Mouse (Mus musculus): ENCODE measurements around the gene Ccdc8.

Gene Ccdc8

GRCm38 (mm10) chr7:17015381-17015780 lies 22.9 kb downstream of the Ccdc8 start:
- DNase-seq, result peak in 1 of 2 experiments; percentile 26

- DNase-seq, result peak; percentile 70 to 83
These were observed 24.5 kb downstream of the Ccdc8 start for GRCm38 (mm10) chr7:17017036-17017435.

- DNase-seq, result no peak
These were observed 25.4 kb downstream of the Ccdc8 start for GRCm38 (mm10) chr7:17017921-17018320.

GRCm38 (mm10) chr7:17019426-17020166 lies 27.1 kb downstream of the Ccdc8 start:
- DNase-seq, result no peak

GRCm38 (mm10) chr7:17022176-17022575 lies 29.7 kb downstream of the Ccdc8 start:
- no peak for DNase-seq

GRCm38 (mm10) chr7:17023701-17024100 lies 31.2 kb downstream of the Ccdc8 start:
- no peak for DNase-seq

GRCm38 (mm10) chr7:17024141-17024540 lies 31.6 kb downstream of the Ccdc8 start:
- DNase-seq, result peak; percentile 40 to 50

GRCm38 (mm10) chr7:17024814-17025504 lies 32.5 kb downstream of the Ccdc8 start:
- DNase-seq, result peak; percentile 49 to 65

- DNase-seq, result no peak
These were observed 33.0 kb downstream of the Ccdc8 start for GRCm38 (mm10) chr7:17025505-17025894.

- DNase-seq, result no peak
These were observed 33.6 kb downstream of the Ccdc8 start for GRCm38 (mm10) chr7:17025896-17026622.

GRCm38 (mm10) chr7:17026710-17027587 lies 34.4 kb downstream of the Ccdc8 start:
- no peak for DNase-seq

- peak; percentile 92 to 97 for DNase-seq
These were observed 35.3 kb downstream of the Ccdc8 start, which contains the start of gene Ppp5c for GRCm38 (mm10) chr7:17027588-17028343. Gene Ppp5c (minus strand): TSS chr7:17027924.

- no peak for DNase-seq
These were observed 36.4 kb downstream of the Ccdc8 start for GRCm38 (mm10) chr7:17028923-17029322.

- DNase-seq, result no peak
These were observed 37.7 kb downstream of the Ccdc8 start for GRCm38 (mm10) chr7:17030239-17030638.

GRCm38 (mm10) chr7:17038018-17038695 lies 45.6 kb downstream of the Ccdc8 start:
- no peak for DNase-seq

GRCm38 (mm10) chr7:17039373-17039772 lies 46.9 kb downstream of the Ccdc8 start:
- DNase-seq, result no peak

- DNase-seq, result no peak
These were observed 53.2 kb downstream of the Ccdc8 start for GRCm38 (mm10) chr7:17045743-17046142.

All from kidney, postnatal 4 days (tissue).